Mouse (Mus musculus) megakaryocyte-erythroid progenitor cell, adult 5 weeks (primary cell): Measurements from ENCODE around the gene Casq2. TPM values are rescaled to one million over a fixed set of nuclear protein-coding genes. Genes with fewer than 3 reads are reported as not detected.

Experiments used
- polyA plus RNA-seq: library from polyadenylated mRNA; stranded (reverse); fragments of >175 nt; gene quantifications from 2 replicates; pipeline ENCODE4 v1.2.3, GENCODE M21; 2012

The Casq2 gene
- polyA plus RNA-seq: not detected in 2 replicates

GRCm38 (mm10) chr3:102086283-102086682, at the start of gene Casq2:
Gene Casq2 (plus strand): TSS chr3:102086415.

Other genes with a start within 250 kb of the Casq2 start
- not detected in 2 replicates for gene Mab21l3, start 237.5 kb upstream of the Casq2 start, polyA plus RNA-seq
- 5.9 and 6.7 TPM in 2 replicates for gene Slc22a15, start 162.0 kb upstream of the Casq2 start, polyA plus RNA-seq
- not detected in 2 replicates for gene Nhlh2, start 76.3 kb upstream of the Casq2 start, polyA plus RNA-seq
- 1.6 and 2.1 TPM in 2 replicates for gene Vangl1, start 118.3 kb downstream of the Casq2 start, polyA plus RNA-seq